Mouse (Mus musculus) stomach, embryonic 16.5 days (tissue): Measurements from ENCODE around the gene Ttyh3. TPM values are rescaled to one million over a fixed set of nuclear protein-coding genes. Genes with fewer than 3 reads are reported as not detected.
"Not testable (repeated sequence)": the region's sequence is repeated elsewhere in the genome, so short reads cannot be mapped to it uniquely, and the experiment has no call there.

ENCODE experiments used
- ATAC-seq: fragments of 200-750 bp; cut with Nextera tagmentation; 2 replicates; pipeline ENCODE4 v1.8.0; 2017; ENCODE audit warnings: moderate number of reproducible peaks, moderate TSS enrichment; ENCODE audit not compliant: insufficient read depth, low FRiP score
- H3K27ac ChIP-seq: fragments of 300-500 bp; sonication (generic); 2 replicates; pipeline ENCODE4 v1.5.1; 2014; ENCODE audit warnings: low read length
- H3K27me3 ChIP-seq: fragments of 300-500 bp; sonication (generic); 2 replicates; pipeline ENCODE4 v1.6.1; 2014; ENCODE audit warnings: low read length, control low read depth, mixed read lengths; ENCODE audit not compliant: control insufficient read depth, insufficient read depth
- H3K36me3 ChIP-seq: fragments of 300-500 bp; sonication (generic); 2 replicates; pipeline ENCODE4 v1.6.1; 2014; ENCODE audit warnings: low read length; ENCODE audit not compliant: control insufficient read depth, insufficient read depth
- H3K4me1 ChIP-seq: fragments of 300-500 bp; sonication (generic); 2 replicates; pipeline ENCODE4 v1.6.1; 2014; ENCODE audit warnings: low read length, control low read depth, mixed read lengths; ENCODE audit not compliant: control insufficient read depth, insufficient read depth
- H3K4me2 ChIP-seq: fragments of 300-500 bp; sonication (generic); 2 replicates; pipeline ENCODE4 v1.6.1; 2014; ENCODE audit warnings: low read depth, low read length, mixed read lengths
- H3K4me3 ChIP-seq: fragments of 300-500 bp; sonication (generic); replicated peaks from 2 replicates; pipeline ENCODE4 v1.5.1; 2014; ENCODE audit warnings: mild to moderate bottlenecking, low read length
- H3K9ac ChIP-seq: fragments of 300-500 bp; sonication (generic); 2 replicates; pipeline ENCODE4 v1.6.1; 2014; ENCODE audit warnings: low read length
- H3K9me3 ChIP-seq: fragments of 300-500 bp; sonication (generic); replicated peaks from 2 replicates; pipeline ENCODE4 v1.6.1; 2016; ENCODE audit warnings: low read length, control low read depth; ENCODE audit not compliant: control insufficient read depth
- WGBS: fragments of 180-500 bp; shearing (Covaris S2); extraction: QIAGEN DNeasy Blood & Tissue Kit; methylation state at CpG from one replicate; pipeline ENCODE4 v1.1.7; 2014; 5-methylcytosine and 5-hydroxymethylcytosine counted together
- polyA plus RNA-seq: library from polyadenylated mRNA; unstranded; fragments of >200 nt; fragmentation: Nextera tagmentation; extraction: Ambion mirVana; gene quantifications from 2 replicates; pipeline ENCODE4 v1.2.1, GENCODE M21; 2015

The Ttyh3 gene
- polyA plus RNA-seq, 1 experiment from 2014 or later, result 17.8 TPM

DNA sequence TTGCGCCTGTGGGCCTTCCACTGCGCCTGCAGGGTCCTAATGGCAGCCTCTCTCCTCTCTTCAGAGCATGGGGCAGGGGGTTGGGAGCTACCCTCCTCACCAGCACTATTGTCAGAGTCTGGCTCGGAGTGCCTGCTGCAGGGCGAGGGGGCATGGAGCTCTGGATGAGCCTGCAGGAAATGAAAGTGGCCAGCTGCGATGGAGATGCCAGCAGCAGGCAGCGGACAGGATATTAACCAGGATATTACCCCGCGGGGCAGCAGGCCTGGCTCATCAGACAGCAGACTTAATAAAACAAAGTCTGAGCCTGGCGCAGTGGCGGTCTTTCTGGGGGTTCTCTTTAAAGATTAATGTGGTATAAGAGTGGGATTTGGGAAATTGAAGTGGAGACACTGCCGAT is 26.2 kb upstream of the Ttyh3 start:
- Histone ChIP-seq H3K36me3 (peaks cover 3% of the 10 kb centered on the region; the same call in 1 of the 2 replicates), H3K4me2 (no peak overlapping the region), H3K27me3 (no peaks in the 10 kb centered on the region), H3K27ac (no peak overlapping the region), H3K4me1 (no peaks in the 10 kb centered on the region), H3K9me3 (no peaks in the 10 kb centered on the region), H3K9ac (no peak overlapping the region), H3K4me3 (no peak overlapping the region)
- 74% methylated on average over 11 of the region's 11 CpGs for WGBS
- ATAC-seq, result no peak

DNA sequence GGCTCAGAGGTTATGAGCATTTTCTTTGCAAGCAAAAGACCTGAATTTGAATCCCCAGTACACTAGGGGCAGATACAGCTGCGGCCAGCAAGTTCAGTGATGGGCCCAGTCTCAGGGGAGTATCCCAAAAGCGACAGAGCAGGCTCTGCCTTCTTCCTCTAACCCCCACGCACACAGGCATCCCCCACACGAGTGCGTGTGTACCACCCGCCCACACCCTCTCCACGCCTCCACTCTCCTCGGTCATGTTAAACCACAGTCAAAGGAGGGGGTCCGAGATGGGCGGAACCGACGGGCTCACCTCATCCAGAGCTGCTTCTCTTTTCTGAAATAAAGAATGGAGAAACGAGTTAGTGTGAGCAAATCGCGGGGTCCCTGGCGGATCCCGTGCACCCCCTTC is 25.2 kb upstream of the Ttyh3 start:
- Histone ChIP-seq H3K9me3 (peaks cover 3% of the 10 kb centered on the region; the same call in 1 of the 2 replicates), H3K4me2 (no peak overlapping the region), H3K9ac (no peak overlapping the region), H3K27ac (peak overlapping the region; percentile 25), H3K4me1 (no peaks in the 10 kb centered on the region), H3K4me3 (no peak overlapping the region), H3K36me3 (peaks cover 14% of the 10 kb centered on the region), H3K27me3 (no peaks in the 10 kb centered on the region)
- 85% methylated on average over 17 of the region's 17 CpGs for WGBS
- ATAC-seq, result no peak

DNA sequence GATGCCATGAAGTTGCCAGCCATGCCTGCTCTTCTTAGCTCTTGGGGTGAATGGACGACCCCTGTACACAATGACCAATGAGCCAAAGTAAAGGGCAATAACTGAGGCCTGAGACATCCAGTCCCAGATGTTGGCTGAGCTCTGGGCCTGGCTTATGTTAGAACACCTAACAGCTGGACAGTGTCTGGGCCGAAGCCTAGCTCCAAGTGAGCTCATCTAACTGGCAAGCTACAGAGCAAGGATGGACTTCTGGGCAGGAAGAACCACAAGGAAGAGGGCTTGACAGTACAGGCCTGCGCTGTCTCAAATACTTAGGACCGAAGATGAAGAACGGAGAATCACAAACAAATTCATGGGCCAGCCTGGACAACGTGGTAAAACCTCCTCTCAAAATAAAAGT is 23.8 kb upstream of the Ttyh3 start:
- H3K27ac ChIP-seq, result peak overlapping the region; percentile 93
- 60% methylated on average over 6 of the region's 6 CpGs for WGBS
- H3K4me3 ChIP-seq, H3K27me3 ChIP-seq, H3K9ac ChIP-seq, H3K4me2 ChIP-seq, H3K9me3 ChIP-seq, H3K4me1 ChIP-seq: not testable (repeated sequence)
- peaks cover 20% of the 10 kb centered on the region for H3K36me3 ChIP-seq
- peak; percentile 89 for ATAC-seq

DNA sequence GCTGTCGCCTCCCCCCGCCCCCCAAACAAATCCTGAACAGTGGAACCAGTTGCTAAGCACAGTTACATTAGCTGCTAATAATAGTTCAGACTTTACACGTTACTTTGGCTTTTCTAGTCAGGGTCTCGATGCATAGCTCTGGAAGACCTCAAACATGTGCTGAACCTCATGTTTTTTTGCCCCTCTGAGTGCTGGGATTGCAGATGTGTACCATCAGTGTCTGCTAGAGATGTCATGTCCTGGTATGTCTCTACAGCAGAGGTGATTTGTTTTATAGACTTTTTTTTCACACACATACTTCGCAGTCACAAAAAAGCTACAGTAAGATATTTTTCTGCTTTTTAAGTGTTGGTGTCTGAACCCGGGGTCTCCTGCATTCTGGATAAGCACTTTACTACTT is 23.3 kb upstream of the Ttyh3 start:
- peaks cover 8% of the 10 kb centered on the region; the same call in 1 of the 2 replicates for H3K9me3 ChIP-seq
- H3K4me3 ChIP-seq, result no peak overlapping the region
- ATAC-seq, result peak; percentile 63
- 72% methylated on average over 6 of the region's 6 CpGs for WGBS
- no peaks in the 10 kb centered on the region for H3K4me1 ChIP-seq
- H3K36me3 ChIP-seq, result peaks cover 20% of the 10 kb centered on the region
- no peak overlapping the region for H3K9ac ChIP-seq
- no peak overlapping the region for H3K4me2 ChIP-seq
- no peaks in the 10 kb centered on the region for H3K27me3 ChIP-seq
- H3K27ac ChIP-seq, result peak overlapping the region; percentile 93

DNA sequence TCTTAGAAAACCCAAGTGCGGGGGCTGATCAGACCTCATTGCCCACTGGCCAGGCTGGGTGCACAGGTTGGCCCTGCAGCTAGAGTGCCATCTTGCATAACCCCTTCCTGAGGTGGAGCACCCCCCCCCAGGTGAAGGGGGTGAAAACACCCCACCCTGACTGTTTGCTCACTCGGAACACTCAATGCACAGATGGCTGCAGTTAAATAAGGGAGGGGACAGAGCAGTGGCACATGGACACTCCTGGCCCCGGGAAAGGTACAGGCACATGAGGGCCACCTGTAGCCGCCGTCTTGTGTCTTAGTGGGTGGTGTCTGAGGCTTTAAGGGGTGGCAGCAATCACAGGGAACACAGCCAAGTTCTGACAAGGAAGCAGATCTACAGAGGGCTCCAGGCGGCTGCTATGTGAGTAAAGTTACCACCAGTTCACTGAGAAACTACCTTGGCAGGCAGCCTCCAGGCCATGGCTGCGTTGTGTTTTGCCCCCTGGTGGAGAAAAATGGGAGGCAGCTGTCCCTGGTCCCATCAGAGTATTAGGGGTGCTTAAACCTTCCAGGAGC is 14.9 kb upstream of the Ttyh3 start:
- H3K9me3 ChIP-seq, result peaks cover 1% of the 10 kb centered on the region; the same call in 1 of the 2 replicates
- peak overlapping the region; percentile 21; the same call in 1 of the 2 replicates for H3K27ac ChIP-seq
- no peak overlapping the region for H3K4me2 ChIP-seq
- no peak overlapping the region for H3K4me3 ChIP-seq
- peak overlapping the region; percentile 49; the same call in 1 of the 2 replicates for H3K9ac ChIP-seq
- peaks cover 29% of the 10 kb centered on the region for H3K4me1 ChIP-seq
- H3K27me3 ChIP-seq, result no peaks in the 10 kb centered on the region
- 41% methylated on average over 7 of the region's 7 CpGs for WGBS
- H3K36me3 ChIP-seq, result peaks cover 5% of the 10 kb centered on the region
- ATAC-seq, result peak; percentile 71

DNA sequence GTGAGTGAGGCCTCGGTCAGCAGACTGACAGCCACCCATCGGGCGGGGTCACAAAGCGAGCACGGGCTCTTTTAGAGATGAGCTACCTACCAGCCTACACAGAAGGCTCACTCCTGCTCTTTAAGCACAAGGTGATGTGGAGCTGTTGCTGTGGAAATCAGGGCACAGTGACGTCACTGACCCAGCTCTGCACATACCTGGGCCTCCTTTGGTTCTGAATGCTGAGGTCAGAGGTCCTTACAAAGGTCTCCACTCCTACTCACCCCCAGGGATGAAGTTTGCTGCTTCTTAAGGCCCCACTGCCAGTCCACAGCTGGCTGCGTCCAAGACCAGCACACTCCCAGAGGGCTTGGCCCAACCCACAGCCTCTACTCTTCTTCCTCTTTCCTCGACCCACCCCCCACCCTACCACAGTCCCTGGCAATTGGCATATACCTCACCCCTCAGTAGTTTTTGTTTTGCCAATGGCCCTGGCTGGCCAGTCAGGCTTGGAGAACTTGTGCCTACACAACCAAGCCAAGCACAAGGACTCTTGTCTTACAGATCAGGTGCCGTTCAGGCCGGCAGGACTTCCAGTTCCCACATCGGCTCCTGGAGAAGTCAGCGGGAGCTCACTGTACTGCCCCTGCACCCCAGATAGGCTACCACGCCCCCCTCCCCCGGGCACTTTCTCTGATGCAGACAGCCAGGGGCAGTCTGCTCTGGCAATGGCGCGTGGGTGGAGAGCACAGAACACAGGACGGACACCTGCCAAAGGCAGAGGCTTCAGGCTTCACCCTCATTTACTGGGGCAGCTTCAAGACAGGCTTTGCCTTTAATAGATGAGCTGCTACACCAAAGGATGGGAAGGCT is 14.1 kb upstream of the Ttyh3 start:
- no peaks in the 10 kb centered on the region for H3K27me3 ChIP-seq
- H3K36me3 ChIP-seq, result peaks cover 3% of the 10 kb centered on the region; the same call in 1 of the 2 replicates
- 0 out of 2 replicates have a peak overlapping the region, but pooled peaks have one; percentile 25 for H3K27ac ChIP-seq
- ATAC-seq, result no peak
- H3K4me2 ChIP-seq, result no peak overlapping the region
- no peak overlapping the region for H3K4me3 ChIP-seq
- H3K9me3 ChIP-seq, result no peaks in the 10 kb centered on the region
- H3K9ac ChIP-seq, result no peak overlapping the region
- 58% methylated on average over 17 of the region's 17 CpGs for WGBS
- H3K4me1 ChIP-seq, result peaks cover 29% of the 10 kb centered on the region

DNA sequence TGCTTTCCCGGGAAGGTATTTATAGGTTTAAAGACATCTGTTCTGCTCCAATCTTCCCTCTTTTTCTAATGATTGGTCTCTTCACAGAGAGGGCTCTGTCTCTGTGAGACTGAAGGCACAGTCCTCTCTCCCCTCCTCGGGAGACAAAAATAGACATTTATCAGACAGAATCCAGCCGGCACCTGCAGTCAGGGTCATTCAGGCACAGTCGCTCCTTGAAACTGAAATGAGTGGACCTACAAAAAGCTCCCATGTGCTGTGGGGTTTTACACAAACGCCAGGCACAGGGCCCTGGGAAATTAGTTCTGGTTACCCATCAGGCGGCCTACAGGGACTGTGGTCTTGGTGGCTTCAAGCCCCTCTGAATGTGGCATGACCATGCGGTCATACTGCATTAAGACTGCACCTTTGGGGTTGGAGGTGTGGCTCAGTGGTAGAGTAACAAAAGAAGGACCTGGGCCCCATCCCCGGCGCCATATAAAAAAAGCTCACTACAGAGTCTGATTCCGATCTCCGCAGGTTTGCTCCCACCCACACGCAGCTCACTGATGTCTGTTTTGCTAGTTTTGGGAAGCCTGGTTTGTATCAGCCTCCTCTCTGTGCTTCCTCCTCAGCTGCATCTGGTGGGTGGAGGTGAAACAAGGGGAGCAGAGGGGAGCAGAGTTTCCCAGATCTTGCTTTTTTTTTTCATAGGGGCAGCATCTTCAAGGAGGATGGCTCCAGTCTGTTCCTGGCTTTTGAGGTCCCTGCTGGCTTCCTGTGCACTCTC is 13.2 kb upstream of the Ttyh3 start:
- no peak overlapping the region for H3K4me3 ChIP-seq
- H3K36me3 ChIP-seq, result peaks cover 3% of the 10 kb centered on the region; the same call in 1 of the 2 replicates
- no peak overlapping the region for H3K9ac ChIP-seq
- no peak for ATAC-seq
- H3K27me3 ChIP-seq, result no peaks in the 10 kb centered on the region
- peaks cover 29% of the 10 kb centered on the region for H3K4me1 ChIP-seq
- H3K9me3 ChIP-seq, result no peaks in the 10 kb centered on the region
- no peak overlapping the region for H3K4me2 ChIP-seq
- H3K27ac ChIP-seq, result peak overlapping the region; percentile 25; the same call in 1 of the 2 replicates
- WGBS, result 48% methylated on average over 12 of the region's 12 CpGs

DNA sequence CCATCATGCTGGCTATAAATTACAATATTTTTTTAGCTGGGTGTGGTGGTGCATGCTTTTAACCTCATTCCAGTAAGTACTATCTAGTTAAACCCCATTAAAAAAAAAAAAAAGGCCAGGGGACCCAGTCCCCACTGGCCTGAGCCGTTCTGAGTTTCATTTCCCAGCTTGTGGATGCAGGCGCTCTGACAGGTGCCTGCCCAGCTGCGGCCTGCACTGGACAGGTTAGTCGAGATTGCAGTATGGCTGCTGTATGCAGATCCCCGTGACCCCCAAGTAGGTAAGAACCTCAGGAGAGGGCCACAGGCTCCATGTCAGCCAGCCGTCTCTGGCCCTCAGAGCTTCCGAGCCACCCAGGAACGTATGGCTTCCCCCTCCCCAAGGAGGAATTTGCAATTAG is 12.6 kb upstream of the Ttyh3 start:
- peaks cover 3% of the 10 kb centered on the region; the same call in 1 of the 2 replicates for H3K36me3 ChIP-seq
- H3K9ac ChIP-seq, result no peak overlapping the region
- no peak overlapping the region; the same call in 1 of the 2 replicates for H3K27ac ChIP-seq
- H3K9me3 ChIP-seq, result no peaks in the 10 kb centered on the region
- H3K4me1 ChIP-seq, result peaks cover 29% of the 10 kb centered on the region
- WGBS, result 60% methylated on average over 8 of the region's 8 CpGs
- no peak overlapping the region for H3K4me3 ChIP-seq
- no peaks in the 10 kb centered on the region for H3K27me3 ChIP-seq
- no peak for ATAC-seq
- no peak overlapping the region for H3K4me2 ChIP-seq
